Mouse (Mus musculus) megakaryocyte, embryonic 14.5 days (primary cell): ENCODE data around the gene Mcoln1. TPM values are rescaled to one million over a fixed set of nuclear protein-coding genes. Genes with fewer than 3 reads are reported as not detected.

Experiments
- H3K27me3 ChIP-seq: replicated peaks from 2 replicates; pipeline ENCODE3; 2012; ENCODE audit warnings: inconsistent platforms
- H3K36me3 ChIP-seq: replicated peaks from 2 replicates; pipeline ENCODE3; 2012; ENCODE audit warnings: low read length, inconsistent platforms, mixed read lengths
- H3K4me1 ChIP-seq: 2 replicates; pipeline ENCODE4 v1.6.1; 2012; ENCODE audit warnings: inconsistent platforms
- H3K4me3 ChIP-seq: replicated peaks from 2 replicates; pipeline ENCODE3; 2012; ENCODE audit warnings: moderate library complexity, mild to moderate bottlenecking, inconsistent platforms
- H3K9me3 ChIP-seq: 2 replicates; pipeline ENCODE4 v1.6.1; 2012; ENCODE audit warnings: inconsistent platforms
- FLI1 ChIP-seq: IDR thresholded peaks from 2 replicates; pipeline ENCODE4 v1.6.1; 2012; ENCODE audit warnings: low read length, inconsistent platforms, mixed read lengths
- GATA1 ChIP-seq: IDR thresholded peaks from 3 replicates; pipeline ENCODE4 v1.6.1; 2012; ENCODE audit warnings: mixed read lengths, low read length, inconsistent platforms, borderline replicate concordance
- polyA plus RNA-seq: library from polyadenylated mRNA; stranded (reverse); fragments of >175 nt; gene quantifications from 2 replicates; pipeline ENCODE4 v1.2.3, GENCODE M21; 2012; ENCODE audit warnings: low replicate concordance; ENCODE audit not compliant: insufficient read depth

Mcoln1 gene
- polyA plus RNA-seq, 1 experiment, result 183 TPM

- Histone ChIP-seq H3K9me3 (no peaks in the 10 kb centered on the region), H3K27me3 (peaks cover 35% of the 10 kb centered on the region), H3K4me3 (peak overlapping the region; percentile 82), H3K36me3 (no peaks in the 10 kb centered on the region), H3K4me1 (peaks cover 14% of the 10 kb centered on the region)
- no peak for TF ChIP-seq FLI1
- TF ChIP-seq GATA1, result no peak
Observed at GRCm38 (mm10) chr8:3475715-3476429, 24.4 kb upstream of the Mcoln1 start.

DNA sequence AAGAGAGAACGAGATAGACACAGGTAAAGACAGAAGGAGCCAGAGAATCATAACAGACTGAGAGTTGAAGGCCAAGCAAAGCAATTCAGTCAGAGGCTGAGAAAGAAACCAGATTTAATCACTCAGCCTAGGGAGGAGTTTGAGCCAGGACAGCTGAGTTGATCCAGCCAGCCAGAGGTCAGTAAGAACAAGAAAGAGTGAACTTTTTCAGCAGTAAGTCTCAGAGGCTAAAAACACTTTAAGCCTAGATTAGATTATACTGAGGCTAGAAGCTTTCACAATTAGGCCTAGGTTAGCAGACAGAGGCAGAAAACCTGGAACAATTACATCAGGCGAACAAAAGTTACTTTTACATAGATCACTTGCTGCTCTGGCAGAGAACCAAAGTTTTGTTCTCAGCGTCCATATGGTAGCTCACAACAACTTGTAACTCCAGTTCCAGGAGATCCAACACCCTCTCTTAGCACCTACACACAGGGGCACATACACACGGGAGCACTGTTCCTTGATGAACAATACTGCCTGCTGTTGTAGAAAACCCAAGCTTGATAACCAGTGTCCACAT, 20.0 kb upstream of the Mcoln1 start:
- Histone ChIP-seq H3K36me3 (no peaks in the 10 kb centered on the region), H3K4me1 (peaks cover 38% of the 10 kb centered on the region), H3K27me3 (peaks cover 34% of the 10 kb centered on the region), H3K4me3 (no peak overlapping the region), H3K9me3 (no peaks in the 10 kb centered on the region)
- TF ChIP-seq FLI1 (no peak), GATA1 (no peak)

DNA sequence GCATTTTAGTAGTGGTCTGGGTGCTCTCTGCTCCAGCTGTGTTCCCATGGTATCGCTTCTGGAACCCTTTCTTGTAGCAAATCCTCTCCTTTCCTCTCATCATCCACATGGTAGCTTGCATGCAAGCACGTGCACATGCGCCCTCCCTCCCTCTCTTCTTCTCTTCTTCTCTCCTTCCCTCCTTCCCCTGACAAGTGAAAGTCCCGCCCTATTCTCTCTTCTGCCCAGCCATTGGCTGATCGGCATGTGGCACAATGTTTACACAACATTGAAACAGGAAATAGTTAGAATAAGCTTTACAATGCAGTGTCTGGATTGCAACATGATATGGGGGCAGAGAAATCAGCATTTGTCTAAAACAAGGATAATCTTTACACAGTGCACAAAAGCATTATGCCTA, 18.7 kb upstream of the Mcoln1 start:
- no peaks in the 10 kb centered on the region for H3K36me3 ChIP-seq
- no peak for TF ChIP-seq GATA1
- no peak for TF ChIP-seq FLI1
- H3K4me1 ChIP-seq, result peaks cover 33% of the 10 kb centered on the region
- H3K27me3 ChIP-seq, result peaks cover 24% of the 10 kb centered on the region
- H3K4me3 ChIP-seq, result peak overlapping the region; percentile 50
- no peaks in the 10 kb centered on the region for H3K9me3 ChIP-seq

GRCm38 (mm10) chr8:3482240-3482740, 18.0 kb upstream of the Mcoln1 start:
- Histone ChIP-seq H3K9me3 (no peaks in the 10 kb centered on the region), H3K4me3 (no peak overlapping the region), H3K27me3 (peaks cover 27% of the 10 kb centered on the region), H3K36me3 (no peaks in the 10 kb centered on the region), H3K4me1 (peaks cover 32% of the 10 kb centered on the region)
- TF ChIP-seq FLI1 (no peak), GATA1 (no peak)

- Histone ChIP-seq H3K27me3 (peaks cover 16% of the 10 kb centered on the region), H3K4me3 (no peak overlapping the region), H3K9me3 (no peaks in the 10 kb centered on the region), H3K4me1 (peaks cover 28% of the 10 kb centered on the region), H3K36me3 (no peaks in the 10 kb centered on the region)
- TF ChIP-seq GATA1, result no peak
- no peak for TF ChIP-seq FLI1
Observed at GRCm38 (mm10) chr8:3483546-3483945, 16.7 kb upstream of the Mcoln1 start.

- Histone ChIP-seq H3K9me3 (no peaks in the 10 kb centered on the region), H3K27me3 (peaks cover 7% of the 10 kb centered on the region), H3K36me3 (no peaks in the 10 kb centered on the region), H3K4me1 (peaks cover 28% of the 10 kb centered on the region), H3K4me3 (no peak overlapping the region)
- TF ChIP-seq GATA1, result no peak
- no peak for TF ChIP-seq FLI1
Observed at GRCm38 (mm10) chr8:3485192-3485591, 15.1 kb upstream of the Mcoln1 start.

DNA sequence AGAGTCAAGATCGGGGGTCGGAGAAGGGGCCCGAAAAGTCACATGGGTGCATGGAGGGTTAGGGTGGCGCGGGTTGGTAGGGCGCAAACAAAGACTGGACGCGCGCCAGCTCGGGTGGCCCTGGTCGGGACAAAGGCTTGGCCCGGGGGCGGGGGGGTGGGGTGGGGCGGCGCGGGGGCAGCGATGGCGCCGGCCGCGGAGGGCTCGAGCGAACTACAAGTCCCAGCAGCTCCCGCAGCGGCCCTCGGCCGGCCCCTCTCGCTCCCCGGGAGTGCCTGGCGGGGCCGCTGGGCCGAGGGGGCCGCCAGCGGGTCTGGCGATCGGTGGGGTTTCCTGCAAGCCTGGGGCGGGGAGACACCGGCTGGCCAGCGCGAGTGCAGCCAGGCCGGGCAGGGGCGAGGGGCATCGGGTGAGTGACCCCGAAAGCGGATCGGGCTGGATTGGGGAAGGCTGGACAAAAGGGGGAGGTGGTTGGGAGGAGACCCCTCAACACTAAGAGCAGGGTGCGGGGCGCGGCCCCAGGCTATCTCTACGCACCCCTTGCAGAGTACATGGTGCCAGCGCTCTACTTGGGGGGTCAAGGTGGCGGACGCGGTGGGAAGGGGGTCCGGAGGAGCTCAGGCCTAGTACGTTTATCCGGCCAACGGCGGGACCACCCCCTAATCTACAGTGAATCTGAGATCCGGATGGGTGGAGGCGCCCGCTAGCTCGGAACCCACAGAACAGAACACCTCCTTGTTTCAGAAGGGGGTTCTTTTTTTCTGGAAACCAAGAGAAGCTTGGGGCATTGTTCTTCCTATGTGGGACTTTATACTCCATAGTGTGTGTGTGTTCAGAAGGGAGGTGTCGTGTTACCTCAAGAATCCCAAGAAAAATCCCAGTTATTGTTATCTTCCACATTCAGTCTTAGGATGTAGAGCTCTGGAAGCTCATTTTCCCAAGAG, 7.1 kb upstream of the Mcoln1 start, which contains the start of gene Zfp358:
Gene Zfp358, plus strand, starts transcription at position 238 of the 944 bp plus-strand sequence.
- TF ChIP-seq FLI1, result no peak
- TF ChIP-seq GATA1, result no peak
- peaks cover 7% of the 10 kb centered on the region for H3K9me3 ChIP-seq
- H3K4me1 ChIP-seq, result peaks cover 26% of the 10 kb centered on the region
- no peaks in the 10 kb centered on the region for H3K27me3 ChIP-seq
- peak within 1 kb of the TSS; percentile 98 for H3K4me3 ChIP-seq
- peaks cover 29% of the 10 kb centered on the region for H3K36me3 ChIP-seq

- no peak for TF ChIP-seq FLI1
- no peak for TF ChIP-seq GATA1
- H3K4me3 ChIP-seq, result peak overlapping the region; percentile 98
- H3K4me1 ChIP-seq, result peaks cover 27% of the 10 kb centered on the region
- peaks cover 29% of the 10 kb centered on the region for H3K36me3 ChIP-seq
- H3K27me3 ChIP-seq, result no peaks in the 10 kb centered on the region
- H3K9me3 ChIP-seq, result peaks cover 7% of the 10 kb centered on the region
Observed at GRCm38 (mm10) chr8:3493845-3494208, 6.4 kb upstream of the Mcoln1 start.

DNA sequence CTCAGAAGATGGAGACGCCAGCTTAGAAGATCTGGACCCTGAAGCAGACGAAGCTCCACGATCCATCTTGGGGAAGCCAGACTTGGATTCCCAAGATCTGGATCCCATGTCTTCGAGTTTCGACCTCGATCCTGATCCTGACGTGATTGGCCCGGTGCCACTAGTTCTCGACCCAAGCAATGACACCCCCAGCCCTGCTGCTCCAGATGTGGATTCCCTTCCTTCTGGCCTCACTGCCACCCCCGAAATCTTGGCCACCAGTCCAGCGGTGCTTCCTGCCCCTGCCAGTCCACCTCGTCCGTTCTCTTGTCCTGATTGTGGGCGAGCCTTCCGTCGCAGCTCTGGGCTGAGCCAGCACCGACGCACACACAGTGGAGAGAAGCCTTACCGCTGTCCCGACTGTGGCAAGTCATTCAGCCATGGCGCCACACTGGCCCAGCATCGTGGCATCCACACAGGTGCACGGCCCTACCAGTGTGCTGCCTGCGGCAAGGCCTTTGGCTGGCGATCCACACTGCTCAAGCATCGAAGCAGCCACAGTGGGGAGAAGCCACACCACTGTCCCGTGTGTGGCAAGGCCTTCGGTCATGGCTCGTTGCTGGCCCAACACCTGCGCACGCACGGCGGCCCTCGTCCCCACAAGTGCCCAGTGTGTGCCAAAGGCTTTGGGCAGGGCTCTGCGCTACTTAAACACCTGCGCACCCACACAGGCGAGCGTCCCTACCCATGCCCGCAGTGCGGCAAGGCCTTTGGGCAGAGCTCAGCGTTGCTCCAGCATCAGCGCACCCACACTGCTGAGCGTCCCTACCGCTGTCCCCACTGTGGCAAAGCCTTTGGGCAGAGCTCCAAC, 4.5 kb upstream of the Mcoln1 start:
- Histone ChIP-seq H3K9me3 (peaks cover 7% of the 10 kb centered on the region), H3K4me3 (peak overlapping the region; percentile 60), H3K36me3 (peaks cover 29% of the 10 kb centered on the region), H3K27me3 (no peaks in the 10 kb centered on the region), H3K4me1 (peaks cover 35% of the 10 kb centered on the region)
- TF ChIP-seq FLI1 (no peak), GATA1 (no peak)
